Mouse (Mus musculus): ENCODE results near the gene Atp11a.

GRCm38 (mm10) chr8:12809516-12809915, 52.7 kb downstream of the Atp11a start:
- TF ChIP-seq CTCF (IDR thresholded peaks at IDR 0.05; ENCODE audit: low read depth, low read length) (no peak), POLR2A (IDR thresholded peaks at IDR 0.05; ENCODE audit: borderline replicate concordance, low read depth, low read length) (no peak)
